ENCODE assay signal across 27 mouse cellular contexts in genomic region chr19:5495353-5496051, GRCm38 (mm10). TPM values are rescaled to one million over a fixed set of nuclear protein-coding genes. Genes with fewer than 3 reads are reported as not detected.
DNase-seq lines count a peak whose midpoint lies in the region; ATAC-seq and TF ChIP-seq lines count a peak whose summit lies in the region.
"Had no signal": no experiment of that assay in that cellular context is flagged by ENCODE, and none has a peak within 500 bp of the region (broad histone marks: within the 10 kb centered on the region; RNA-seq: fewer than 3 reads in every experiment).

No protein-coding gene starts in this region.

- TF ChIP-seq POLR2A in thymus, adult 2 months (IDR thresholded peaks at IDR 0.05; ENCODE audit: control insufficient read depth, extremely low read depth, insufficient read depth, low read length, poor library complexity): no peak

- ATAC-seq in liver, embryonic 12.5 days: no peak
- ATAC-seq in liver, embryonic 11.5 days (replicated peaks; ENCODE audit: low FRiP score): no peak
- ATAC-seq: CD4-positive, CD25-positive, alpha-beta regulatory T cell, adult 4 months; midbrain, embryonic 15.5 days had no signal

- 78% methylated on average over 12 of the region's 12 CpGs for WGBS in liver, embryonic 12.5 days (ENCODE audit: insufficient replicate concordance)
- WGBS in liver, embryonic 11.5 days: 80% methylated on average over 12 of the region's 12 CpGs
- 90% methylated on average over 12 of the region's 12 CpGs for WGBS in thymus, adult 2 months

- DNase-seq in adrenal gland, postnatal 14 days: peak; percentile 3
- DNase-seq in adrenal gland, postnatal 10 days: no peak
- peak; percentile 90 for DNase-seq in heart, adult 11 months
- no peak for DNase-seq in heart, adult 8-10 months (ENCODE audit: low spot score)
- no peak for DNase-seq in liver, embryonic 11.5 days (ENCODE audit: low spot score)
- no peak for DNase-seq in thymus, adult 2 months
- no peak for DNase-seq in lung, postnatal 25 days (ENCODE audit: low spot score)
- DNase-seq: adrenal gland, postnatal 25 days; cerebellum, adult 9-10 months; heart, adult 18-20 months; kidney, adult 11 months; kidney, postnatal 25 days; left cerebral cortex, postnatal 4 days; liver; lung, adult 18-20 months; lung, postnatal 14 days; right cerebral cortex, postnatal 25 days; thymus, postnatal 4 days had no signal

- H3K27me3 ChIP-seq in liver, embryonic 12.5 days (replicated peaks): no peaks in the 10 kb centered on the region
- no peaks in the 10 kb centered on the region for H3K27me3 ChIP-seq in liver, embryonic 11.5 days (replicated peaks; ENCODE audit: control insufficient read depth, insufficient read depth, low read length)
- no peaks in the 10 kb centered on the region for H3K27me3 ChIP-seq in thymus, adult 2 months (ENCODE audit: control insufficient read depth, insufficient read depth, low read length)
- H3K27me3 ChIP-seq: embryonic facial prominence, embryonic 15.5 days; megakaryocyte, embryonic 14.5 days; midbrain, embryonic 15.5 days had no signal

- no peak overlapping the region for H3K9ac ChIP-seq in liver, embryonic 12.5 days
- no peak overlapping the region for H3K9ac ChIP-seq in liver, embryonic 11.5 days (ENCODE audit: low read depth, low read length)
- H3K9ac ChIP-seq: embryonic facial prominence, embryonic 15.5 days; hindbrain, embryonic 14.5 days; midbrain, embryonic 15.5 days had no signal

- no peaks in the 10 kb centered on the region for H3K9me3 ChIP-seq in liver, embryonic 12.5 days (replicated peaks)
- no peaks in the 10 kb centered on the region for H3K9me3 ChIP-seq in liver, embryonic 11.5 days (ENCODE audit: control insufficient read depth, low read length)
- H3K9me3 ChIP-seq: embryonic facial prominence, embryonic 15.5 days; forebrain, embryonic 10.5 days; megakaryocyte, embryonic 14.5 days; midbrain, embryonic 15.5 days had no signal

- H3K4me2 ChIP-seq in liver, embryonic 12.5 days: no peak overlapping the region
- no peak overlapping the region for H3K4me2 ChIP-seq in liver, embryonic 11.5 days
- H3K4me2 ChIP-seq: embryonic facial prominence, embryonic 15.5 days; hindbrain, embryonic 14.5 days; midbrain, embryonic 15.5 days had no signal

- H3K4me1 ChIP-seq in liver, embryonic 12.5 days: peaks cover 24% of the 10 kb centered on the region
- peaks cover 12% of the 10 kb centered on the region for H3K4me1 ChIP-seq in liver, embryonic 11.5 days (replicated peaks; ENCODE audit: control insufficient read depth, insufficient read depth, low read length)
- 0 out of 2 replicates have a peak, but pooled peaks cover 3% of the 10 kb centered on the region for H3K4me1 ChIP-seq in thymus, adult 2 months (replicated peaks; ENCODE audit: control insufficient read depth, insufficient read depth, low read length)

- no peak for TF ChIP-seq CTCF in thymus, adult 2 months (IDR thresholded peaks at IDR 0.05; ENCODE audit: borderline replicate concordance, control insufficient read depth, extremely low read depth, insufficient read depth, low read length, poor library complexity)

- H3K27ac ChIP-seq in liver, embryonic 12.5 days: 0 out of 2 replicates have a peak overlapping the region, but pooled peaks have one; percentile 36
- H3K27ac ChIP-seq in liver, embryonic 11.5 days (ENCODE audit: low read depth, low read length): no peak overlapping the region
- H3K27ac ChIP-seq in thymus, adult 2 months (ENCODE audit: control insufficient read depth, insufficient read depth, low read length): no peak overlapping the region
- H3K27ac ChIP-seq: embryonic facial prominence, embryonic 15.5 days; forebrain, embryonic 10.5 days; hindbrain, embryonic 14.5 days; left cerebral cortex, adult 2 months; midbrain, embryonic 15.5 days had no signal

- peaks cover 69% of the 10 kb centered on the region for H3K36me3 ChIP-seq in liver, embryonic 12.5 days
- H3K36me3 ChIP-seq in liver, embryonic 11.5 days (ENCODE audit: control insufficient read depth, insufficient read depth, low read length): peaks cover 52% of the 10 kb centered on the region
- peaks cover 51% of the 10 kb centered on the region for H3K36me3 ChIP-seq in thymus, adult 2 months (ENCODE audit: control insufficient read depth, insufficient read depth, low read length)

- no peak overlapping the region for H3K4me3 ChIP-seq in liver, embryonic 12.5 days
- no peak overlapping the region for H3K4me3 ChIP-seq in liver, embryonic 11.5 days (ENCODE audit: low read depth, low read length)
- no peak overlapping the region for H3K4me3 ChIP-seq in thymus, adult 2 months (ENCODE audit: control insufficient read depth, insufficient read depth, low read length)
- H3K4me3 ChIP-seq: embryonic facial prominence, embryonic 15.5 days; forebrain, embryonic 10.5 days; left cerebral cortex, adult 2 months; megakaryocyte, embryonic 14.5 days; midbrain, embryonic 15.5 days had no signal

RNA-seq across cellular contexts. Expression of gene Cfl1, which starts 5.2 kb away (rescaled TPM):
- 640 and 706 TPM in 2 replicates for total RNA-seq in adrenal gland, postnatal 14 days (2021)
- 100 to 1,000 TPM; 651 to 659 TPM for total RNA-seq in adrenal gland, postnatal 10 days (2021)
- total RNA-seq in heart, adult 8-10 months (2022): 100 to 1,000 TPM; 142 to 201 (median 170) TPM
- 1,523 and 1,533 TPM in 2 replicates for polyA plus RNA-seq in liver, embryonic 12.5 days (2016; fragmentation: Nextera tagmentation; extraction: Ambion mirVana)
- polyA plus RNA-seq in liver, embryonic 11.5 days (2014; fragmentation: Nextera tagmentation; extraction: Ambion mirVana): 2,498 and 2,516 TPM in 2 replicates
- polyA plus RNA-seq in thymus, adult 2 months (2012; rRNA removed): 1,557 and 1,580 TPM in 2 replicates

RNA-seq across cellular contexts. Expression of gene Mus81, which starts 7.3 kb away (rescaled TPM):
- total RNA-seq in adrenal gland, postnatal 14 days (2021): 22.3 and 28.6 TPM in 2 replicates
- total RNA-seq in adrenal gland, postnatal 10 days (2021): 10 to 100 TPM; 25.2 to 27.4 TPM
- 10 to 100 TPM; 15.8 to 27.3 (median 21.9) TPM for total RNA-seq in heart, adult 8-10 months (2022)
- polyA plus RNA-seq in liver, embryonic 12.5 days (2016; fragmentation: Nextera tagmentation; extraction: Ambion mirVana): 22.2 and 22.9 TPM in 2 replicates
- 28.3 and 33.8 TPM in 2 replicates for polyA plus RNA-seq in liver, embryonic 11.5 days (2014; fragmentation: Nextera tagmentation; extraction: Ambion mirVana)
- 127 and 149 TPM in 2 replicates for polyA plus RNA-seq in thymus, adult 2 months (2012; rRNA removed)

RNA-seq across cellular contexts. Expression of gene 1700020D05Rik, which starts 8.1 kb away (rescaled TPM):
- 1.0 and 2.2 TPM in 2 replicates for total RNA-seq in adrenal gland, postnatal 14 days (2021)
- total RNA-seq in adrenal gland, postnatal 10 days (2021): 1 to 10 TPM; 1.2 to 2.7 TPM
- total RNA-seq in heart, adult 8-10 months (2022): 1 to 10 TPM in 1 of 4 experiments, under 1 TPM in 3; 0.52 to 1.4 (median 0.81) TPM
- 0.13 TPM in 1 of 2 replicates, not detected in the other for polyA plus RNA-seq in liver, embryonic 12.5 days (2016; fragmentation: Nextera tagmentation; extraction: Ambion mirVana)
- not detected in 2 replicates for polyA plus RNA-seq in liver, embryonic 11.5 days (2014; fragmentation: Nextera tagmentation; extraction: Ambion mirVana)
- 3.3 and 3.5 TPM in 2 replicates for polyA plus RNA-seq in thymus, adult 2 months (2012; rRNA removed)
- polyA plus RNA-seq: CD4-positive, CD25-positive, alpha-beta regulatory T cell, adult 4 months; forebrain, embryonic 10.5 days; heart, postnatal 0 days; midbrain, embryonic 15.5 days had no signal

RNA-seq across cellular contexts. Expression of gene Snx32, which starts 14.8 kb away (rescaled TPM):
- 10.4 and 11.8 TPM in 2 replicates for total RNA-seq in adrenal gland, postnatal 14 days (2021)
- total RNA-seq in adrenal gland, postnatal 10 days (2021): 10 to 100 TPM in 1 of 2 experiments, 1 to 10 TPM in 1; 8.0 to 12.3 TPM
- total RNA-seq in heart, adult 8-10 months (2022): 1 to 10 TPM; 3.7 to 6.5 (median 6.0) TPM
- 7.5 and 8.8 TPM in 2 replicates for polyA plus RNA-seq in liver, embryonic 12.5 days (2016; fragmentation: Nextera tagmentation; extraction: Ambion mirVana)
- polyA plus RNA-seq in liver, embryonic 11.5 days (2014; fragmentation: Nextera tagmentation; extraction: Ambion mirVana): 7.0 and 8.3 TPM in 2 replicates
- polyA plus RNA-seq in thymus, adult 2 months (2012; rRNA removed): 20.0 and 22.6 TPM in 2 replicates

RNA-seq across cellular contexts. Expression of gene Efemp2, which starts 21.7 kb away (rescaled TPM):
- total RNA-seq in adrenal gland, postnatal 14 days (2021): 42.5 and 45.9 TPM in 2 replicates
- total RNA-seq in adrenal gland, postnatal 10 days (2021): 10 to 100 TPM; 48.8 to 50.9 TPM
- 10 to 100 TPM in 2 of 4 experiments, 1 to 10 TPM in 2; 6.5 to 11.2 (median 9.5) TPM for total RNA-seq in heart, adult 8-10 months (2022)
- 30.0 and 30.6 TPM in 2 replicates for polyA plus RNA-seq in liver, embryonic 12.5 days (2016; fragmentation: Nextera tagmentation; extraction: Ambion mirVana)
- 47.8 and 55.3 TPM in 2 replicates for polyA plus RNA-seq in liver, embryonic 11.5 days (2014; fragmentation: Nextera tagmentation; extraction: Ambion mirVana)
- polyA plus RNA-seq in thymus, adult 2 months (2012; rRNA removed): 17.3 and 21.6 TPM in 2 replicates

Comparison
In these comparisons a context has a peak if more than half of its experiments do, and no peak if none do; other contexts are left out.
1. DNase-seq: peak in adrenal gland, postnatal 14 days (single experiment) and heart, adult 11 months (single experiment); none in adrenal gland, postnatal 10 days (single experiment), heart, adult 8-10 months (single experiment), liver, embryonic 11.5 days (single experiment), thymus, adult 2 months (single experiment) and lung, postnatal 25 days (single experiment).